Mouse (Mus musculus) CD8-positive naive resting alpha-beta T cell, adult 2 months (primary cell): ENCODE data around the gene Olfr1286.

Experiments used
- DNase-seq, 2 experiments: peaks; one replicate each; pipeline ENCODE4 v3.0.0; 2022; ENCODE audit warnings: low read depth in 2 of 2, low spot score in 2 of 2

Olfr1286 gene

DNA sequence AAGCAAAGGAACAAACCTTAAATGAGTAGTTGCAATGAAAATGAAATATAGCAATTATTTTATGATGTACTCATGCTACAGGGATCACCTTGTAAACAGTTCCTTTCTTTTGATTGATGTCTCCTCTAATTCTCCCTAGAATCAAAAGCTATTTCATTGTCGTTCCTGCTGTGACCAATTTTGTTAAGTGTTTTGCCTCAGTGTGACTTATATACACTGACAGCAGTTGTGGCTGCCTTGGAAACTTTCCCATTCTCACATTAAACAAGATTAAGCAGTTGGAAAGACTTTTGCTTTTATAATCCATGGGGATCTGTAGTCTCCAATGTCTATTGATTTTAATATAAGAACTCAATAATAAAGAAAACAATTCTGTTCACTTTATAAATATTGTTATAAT, at the start of gene Olfr1286:
Olfr1286 (minus strand) TSS at position 185 of the 400 bp plus-strand sequence.
- no peak for DNase-seq

- DNase-seq = no peak
Observed at GRCm38 (mm10) chr2:111448842-111449241, 25.9 kb upstream of the Olfr1286 start, which contains the start of gene Olfr1287. Gene Olfr1287 (plus strand): TSS chr2:111449142.

DNA sequence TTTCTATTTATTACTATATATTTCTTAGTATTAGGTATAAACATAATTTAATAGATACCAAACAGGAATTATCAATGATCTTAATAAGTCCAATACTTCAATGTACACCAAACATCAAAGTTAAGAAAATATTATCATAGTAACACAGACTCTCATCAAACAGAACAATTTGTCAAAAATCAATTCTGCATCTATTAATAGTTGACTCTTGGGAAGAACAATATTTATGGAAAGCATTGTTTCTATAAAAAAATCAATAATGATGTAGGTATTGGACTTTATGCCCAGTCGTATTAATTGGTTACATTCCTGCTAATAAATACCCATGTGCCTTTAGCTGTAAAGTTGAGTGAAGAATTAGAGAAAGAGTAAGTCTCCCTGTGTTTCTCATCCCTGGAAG, 47.7 kb downstream of the Olfr1286 start, which contains the start of gene Olfr1284:
Olfr1284 (plus strand) TSS at position 301 of the 400 bp plus-strand sequence.
- no peak for DNase-seq
